Comparison of ENCODE assay signal across 20 mouse cellular contexts in genomic region chr9:113267696-113268095, GRCm38 (mm10).
DNase-seq lines count a peak whose midpoint lies in the region; ATAC-seq and TF ChIP-seq lines count a peak whose summit lies in the region.
"Had no signal": no experiment of that assay in that cellular context is flagged by ENCODE, and none has a peak within 500 bp of the region (broad histone marks: within the 10 kb centered on the region; RNA-seq: fewer than 3 reads in every experiment).

No protein-coding gene starts in this region.

- no peak for TF ChIP-seq CTCF in hindbrain, postnatal 0 days (IDR thresholded peaks at IDR 0.05; ENCODE audit: low read depth)
- TF ChIP-seq CTCF in cortical plate, adult 2 months (IDR thresholded peaks at IDR 0.05; ENCODE audit: extremely low read depth, insufficient read depth, low read length) = no peak

- 75% methylated on average over 8 of the region's 8 CpGs for WGBS in hindbrain, embryonic 14.5 days
- WGBS in hindbrain, postnatal 0 days = 73% methylated on average over 8 of the region's 8 CpGs
- 63% methylated on average over 8 of the region's 8 CpGs for WGBS in midbrain, embryonic 15.5 days
- 86% methylated on average over 8 of the region's 8 CpGs for WGBS in midbrain, embryonic 10.5 days
- 76% methylated on average over 8 of the region's 8 CpGs for WGBS in forebrain, embryonic 13.5 days

- no peak for ATAC-seq in hindbrain, embryonic 14.5 days (ENCODE audit: low FRiP score)
- ATAC-seq in hindbrain, postnatal 0 days = no peak
- no peak for ATAC-seq in midbrain, embryonic 15.5 days (replicated peaks)
- no peak for ATAC-seq in forebrain, embryonic 13.5 days
- ATAC-seq: forebrain, embryonic 15.5 days; intestine, embryonic 15.5 days had no signal

- peak; percentile 39 for DNase-seq in hindbrain, embryonic 14.5 days (ENCODE audit: low spot score)
- DNase-seq in hindbrain, postnatal 0 days (ENCODE audit: low spot score) = no peak
- DNase-seq in midbrain, embryonic 10.5 days (ENCODE audit: low spot score) = no peak
- DNase-seq: adrenal gland, adult 2 months; adrenal gland, postnatal 36 days; cerebellum, adult 11-12 months; cerebellum, adult 9-10 months; cerebellum, postnatal 25 days; gastrocnemius, postnatal 36 days; heart, adult 2 months had no signal

- no peak overlapping the region for H3K4me2 ChIP-seq in hindbrain, embryonic 14.5 days (replicated peaks)
- no peak overlapping the region for H3K4me2 ChIP-seq in hindbrain, postnatal 0 days (ENCODE audit: low read depth, low read length)
- H3K4me2 ChIP-seq in midbrain, embryonic 15.5 days = no peak overlapping the region
- H3K4me2 ChIP-seq in forebrain, embryonic 13.5 days = no peak overlapping the region
- H3K4me2 ChIP-seq: embryonic facial prominence, embryonic 15.5 days; forebrain, embryonic 15.5 days; heart, embryonic 12.5 days; intestine, embryonic 15.5 days had no signal

- H3K27ac ChIP-seq in hindbrain, embryonic 14.5 days = no peak overlapping the region
- no peak overlapping the region for H3K27ac ChIP-seq in hindbrain, postnatal 0 days
- peak overlapping the region; percentile 10; the same call in 1 of the 2 replicates for H3K27ac ChIP-seq in midbrain, embryonic 15.5 days
- H3K27ac ChIP-seq in midbrain, embryonic 10.5 days (replicated peaks) = no peak overlapping the region
- H3K27ac ChIP-seq in cortical plate, adult 2 months (ENCODE audit: insufficient read depth, low read length) = peak overlapping the region; percentile 80
- no peak overlapping the region; the same call in 1 of the 2 replicates for H3K27ac ChIP-seq in forebrain, embryonic 13.5 days
- H3K27ac ChIP-seq: embryonic facial prominence, embryonic 15.5 days; forebrain, embryonic 10.5 days; forebrain, embryonic 15.5 days; heart, adult 2 months; hindbrain, embryonic 10.5 days; intestine, embryonic 15.5 days had no signal

- no peak for TF ChIP-seq POLR2A in cortical plate, adult 2 months (IDR thresholded peaks at IDR 0.05; ENCODE audit: extremely low read depth, insufficient read depth, low read length)

- no peaks in the 10 kb centered on the region for H3K27me3 ChIP-seq in hindbrain, embryonic 14.5 days (ENCODE audit: control insufficient read depth, insufficient read depth, low read length)
- no peaks in the 10 kb centered on the region for H3K27me3 ChIP-seq in hindbrain, postnatal 0 days (ENCODE audit: insufficient read depth, low read length)
- no peaks in the 10 kb centered on the region for H3K27me3 ChIP-seq in midbrain, embryonic 15.5 days (replicated peaks)
- H3K27me3 ChIP-seq in midbrain, embryonic 10.5 days (ENCODE audit: low read depth, poor library complexity, severe bottlenecking) = no peaks in the 10 kb centered on the region
- no peaks in the 10 kb centered on the region for H3K27me3 ChIP-seq in forebrain, embryonic 13.5 days
- H3K27me3 ChIP-seq: embryonic facial prominence, embryonic 15.5 days; forebrain, embryonic 15.5 days; heart, embryonic 12.5 days; intestine, embryonic 15.5 days had no signal

- 0 out of 2 replicates have a peak, but pooled peaks cover 6% of the 10 kb centered on the region for H3K4me1 ChIP-seq in hindbrain, embryonic 14.5 days (replicated peaks; ENCODE audit: control insufficient read depth, insufficient read depth, low read length)
- H3K4me1 ChIP-seq in hindbrain, postnatal 0 days (ENCODE audit: insufficient read depth, low read length) = no peaks in the 10 kb centered on the region
- H3K4me1 ChIP-seq in midbrain, embryonic 15.5 days = peaks cover 6% of the 10 kb centered on the region
- H3K4me1 ChIP-seq in midbrain, embryonic 10.5 days = no peaks in the 10 kb centered on the region
- H3K4me1 ChIP-seq in cortical plate, adult 2 months (ENCODE audit: control insufficient read depth, insufficient read depth, low read length) = peaks cover 8% of the 10 kb centered on the region
- peaks cover 14% of the 10 kb centered on the region; the same call in 1 of the 2 replicates for H3K4me1 ChIP-seq in forebrain, embryonic 13.5 days
- H3K4me1 ChIP-seq: embryonic facial prominence, embryonic 15.5 days; forebrain, embryonic 10.5 days; heart, embryonic 12.5 days; hindbrain, embryonic 10.5 days; intestine, embryonic 15.5 days had no signal

- no peak overlapping the region for H3K4me3 ChIP-seq in hindbrain, embryonic 14.5 days (replicated peaks; ENCODE audit: low read length)
- no peak overlapping the region for H3K4me3 ChIP-seq in hindbrain, postnatal 0 days (ENCODE audit: low read length)
- H3K4me3 ChIP-seq in midbrain, embryonic 15.5 days = no peak overlapping the region
- no peak overlapping the region for H3K4me3 ChIP-seq in midbrain, embryonic 10.5 days
- H3K4me3 ChIP-seq in cortical plate, adult 2 months (ENCODE audit: insufficient read depth, low read length) = no peak overlapping the region
- H3K4me3 ChIP-seq in forebrain, embryonic 13.5 days = no peak overlapping the region
- H3K4me3 ChIP-seq: embryonic facial prominence, embryonic 15.5 days; erythroblast, embryonic 14.5 days; forebrain, embryonic 10.5 days; forebrain, embryonic 15.5 days; heart, adult 2 months; heart, embryonic 12.5 days; hindbrain, embryonic 10.5 days; intestine, embryonic 15.5 days had no signal

- H3K9me3 ChIP-seq in hindbrain, embryonic 14.5 days (ENCODE audit: control insufficient read depth, low read length) = no peaks in the 10 kb centered on the region
- H3K9me3 ChIP-seq in hindbrain, postnatal 0 days (ENCODE audit: low read length) = no peaks in the 10 kb centered on the region
- H3K9me3 ChIP-seq in midbrain, embryonic 15.5 days = no peaks in the 10 kb centered on the region
- no peaks in the 10 kb centered on the region for H3K9me3 ChIP-seq in midbrain, embryonic 10.5 days (replicated peaks)
- no peaks in the 10 kb centered on the region for H3K9me3 ChIP-seq in forebrain, embryonic 13.5 days (replicated peaks)
- H3K9me3 ChIP-seq: embryonic facial prominence, embryonic 15.5 days; forebrain, embryonic 10.5 days; forebrain, embryonic 15.5 days; heart, embryonic 12.5 days; hindbrain, embryonic 10.5 days; intestine, embryonic 15.5 days had no signal

- no peaks in the 10 kb centered on the region for H3K36me3 ChIP-seq in hindbrain, embryonic 14.5 days (replicated peaks; ENCODE audit: control insufficient read depth, insufficient read depth)
- H3K36me3 ChIP-seq in hindbrain, postnatal 0 days (ENCODE audit: insufficient read depth, low read length) = no peaks in the 10 kb centered on the region
- H3K36me3 ChIP-seq in midbrain, embryonic 15.5 days (replicated peaks) = no peaks in the 10 kb centered on the region
- H3K36me3 ChIP-seq in midbrain, embryonic 10.5 days = no peaks in the 10 kb centered on the region
- H3K36me3 ChIP-seq in forebrain, embryonic 13.5 days (ENCODE audit: poor library complexity, severe bottlenecking) = no peaks in the 10 kb centered on the region
- H3K36me3 ChIP-seq: embryonic facial prominence, embryonic 15.5 days; forebrain, embryonic 10.5 days; forebrain, embryonic 15.5 days; heart, embryonic 12.5 days; hindbrain, embryonic 10.5 days; intestine, embryonic 15.5 days had no signal

- no peak overlapping the region for H3K9ac ChIP-seq in hindbrain, embryonic 14.5 days
- no peak overlapping the region for H3K9ac ChIP-seq in hindbrain, postnatal 0 days (replicated peaks; ENCODE audit: low read length)
- no peak overlapping the region for H3K9ac ChIP-seq in midbrain, embryonic 15.5 days
- no peak overlapping the region for H3K9ac ChIP-seq in forebrain, embryonic 13.5 days
- H3K9ac ChIP-seq: embryonic facial prominence, embryonic 15.5 days; forebrain, embryonic 15.5 days; heart, embryonic 12.5 days; intestine, embryonic 15.5 days had no signal

Comparison
In these comparisons a context has a peak if more than half of its experiments do, and no peak if none do; other contexts are left out.
1. H3K27ac ChIP-seq: peak in midbrain, embryonic 15.5 days (single experiment) and cortical plate, adult 2 months (single experiment); none in hindbrain, embryonic 14.5 days (single experiment), hindbrain, postnatal 0 days (single experiment), midbrain, embryonic 10.5 days (single experiment) and forebrain, embryonic 13.5 days (single experiment).